Mouse (Mus musculus): Measurements from ENCODE around the gene Lefty2.
"Not testable (repeated sequence)": the region's sequence is repeated elsewhere in the genome, so short reads cannot be mapped to it uniquely, and the experiment has no call there.

The Lefty2 gene

GRCm38 (mm10) chr1:180936610-180937398, 43.9 kb downstream of the Lefty2 start:
- DNase-seq, result not testable (repeated sequence)

GRCm38 (mm10) chr1:180937631-180938030, 44.7 kb downstream of the Lefty2 start:
- not testable (repeated sequence) for DNase-seq

GRCm38 (mm10) chr1:180938781-180939180, 45.9 kb downstream of the Lefty2 start:
- not testable (repeated sequence) for DNase-seq

GRCm38 (mm10) chr1:180940776-180941460, 48.0 kb downstream of the Lefty2 start:
- no peak for DNase-seq

GRCm38 (mm10) chr1:180941726-180942125, 48.8 kb downstream of the Lefty2 start:
- no peak for DNase-seq

GRCm38 (mm10) chr1:180942166-180943031, 49.5 kb downstream of the Lefty2 start, which contains the start of gene Tmem63a:
Tmem63a (plus strand) TSS chr1:180942344.
- DNase-seq, result peak; percentile 40

GRCm38 (mm10) chr1:180943032-180943644, 50.2 kb downstream of the Lefty2 start:
- no peak for DNase-seq

GRCm38 (mm10) chr1:180943896-180944295, 51.0 kb downstream of the Lefty2 start:
- no peak for DNase-seq

GRCm38 (mm10) chr1:180944553-180944952, 51.6 kb downstream of the Lefty2 start:
- no peak for DNase-seq

- no peak for DNase-seq
Observed at GRCm38 (mm10) chr1:180945001-180945980, 52.4 kb downstream of the Lefty2 start.

GRCm38 (mm10) chr1:180946448-180946847, 53.5 kb downstream of the Lefty2 start:
- DNase-seq, result no peak

Data from right cerebral cortex, postnatal 14 days (tissue).